Mouse (Mus musculus) heart, embryonic 14.5 days (tissue): ENCODE measurements around the gene Mtrf1. TPM values are rescaled to one million over a fixed set of nuclear protein-coding genes. Genes with fewer than 3 reads are reported as not detected.

Experiments
- polyA plus RNA-seq: library from polyadenylated mRNA; unstranded; fragments of >200 nt; fragmentation: Nextera tagmentation; extraction: Ambion mirVana; gene quantifications from 2 replicates; pipeline ENCODE4 v1.2.1, GENCODE M21; 2014

Gene Mtrf1
- polyA plus RNA-seq, 1 experiment from 2014 or later, result 10.9 TPM

Other genes starting within 250 kb of the Mtrf1 start
- gene Zfp957, start 150.4 kb upstream of the Mtrf1 start, polyA plus RNA-seq, result not detected in 2 replicates
- gene Rgcc, start 96.1 kb upstream of the Mtrf1 start, polyA plus RNA-seq, result 16.5 and 21.4 TPM in 2 replicates
- 21.7 and 22.1 TPM in 2 replicates for gene Naa16, start 7.0 kb upstream of the Mtrf1 start, polyA plus RNA-seq
- gene Kbtbd7, start 28.7 kb downstream of the Mtrf1 start, polyA plus RNA-seq, result 9.4 and 10.8 TPM in 2 replicates
- 1.4 and 1.7 TPM in 2 replicates for gene Kbtbd6, start 54.1 kb downstream of the Mtrf1 start, polyA plus RNA-seq
- 11.0 and 12.0 TPM in 2 replicates for gene Elf1, start 83.4 kb downstream of the Mtrf1 start, polyA plus RNA-seq
- gene Wbp4, start 83.7 kb downstream of the Mtrf1 start, polyA plus RNA-seq, result 27.0 and 29.2 TPM in 2 replicates
- 111 and 122 TPM in 2 replicates for gene Sugt1, start 189.9 kb downstream of the Mtrf1 start, polyA plus RNA-seq